Mouse (Mus musculus): ENCODE results near the gene Bhlhe40. TPM values are rescaled to one million over a fixed set of nuclear protein-coding genes. Genes with fewer than 3 reads are reported as not detected.

Bhlhe40 gene
- polyA plus RNA-seq, 1 experiment = 39.5 TPM

GRCm38 (mm10) chr6:108662314-108663240, 2.1 kb downstream of the Bhlhe40 start:
- no peak overlapping the region for H3K27ac ChIP-seq (ENCODE audit: insufficient read depth, low read depth, low read length)
- no peak for DNase-seq

DNA sequence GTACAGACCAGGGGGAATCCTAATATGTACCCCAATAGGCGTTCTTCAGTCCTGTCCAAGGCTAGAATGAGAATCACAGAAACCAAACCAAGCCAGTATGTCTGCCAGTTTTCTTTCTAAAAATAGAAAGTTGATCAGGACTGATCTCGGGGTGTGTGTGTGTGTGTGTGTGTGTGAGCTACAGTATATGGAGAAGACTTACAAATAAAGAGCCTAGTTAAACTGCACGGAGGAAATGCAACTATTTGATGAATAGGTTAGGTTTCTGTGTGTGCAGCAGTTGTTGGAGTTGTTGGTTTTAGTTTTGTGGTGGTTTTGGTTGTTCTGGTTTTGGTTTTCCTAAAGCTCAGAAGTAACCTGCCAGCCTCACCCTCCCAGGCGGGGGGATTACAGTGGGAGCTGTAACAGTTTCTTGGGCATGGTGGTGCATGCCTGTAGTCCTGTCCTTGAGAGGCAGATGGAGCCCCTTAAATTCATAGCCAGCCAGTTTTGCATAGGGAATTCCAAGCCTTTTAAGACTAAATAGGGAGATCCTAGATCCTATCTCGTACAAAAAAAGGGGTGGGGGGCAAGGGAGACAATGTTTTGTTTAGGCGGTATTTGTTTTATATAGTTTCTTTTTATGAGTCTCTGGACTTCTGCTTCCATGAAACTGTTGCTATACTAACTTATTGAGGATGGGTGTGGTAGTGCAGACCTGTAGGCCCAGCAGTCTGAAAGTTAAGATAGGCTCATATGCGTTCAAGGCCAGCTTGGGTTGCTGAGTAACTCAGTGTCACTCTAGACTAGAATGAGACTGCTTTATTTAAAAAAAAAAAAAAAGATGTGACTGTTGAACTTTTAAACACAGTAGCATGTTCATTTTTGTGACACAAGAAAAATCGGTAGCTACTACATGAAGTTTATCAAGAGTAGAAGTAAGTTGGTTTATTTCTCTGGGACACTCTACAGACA, 3.1 kb downstream of the Bhlhe40 start:
- whole genome bisulfite sequencing = 46% methylated on average over 8 of the region's 8 CpGs

More at GRCm38 (mm10) chr6:108662314-108663240, 2.1 kb downstream of the Bhlhe40 start:
- no peaks in the 10 kb centered on the region for H3K27me3 ChIP-seq (replicated peaks; ENCODE audit: control insufficient read depth, insufficient read depth, low read length)
- no peak for TF ChIP-seq CTCF (conservative IDR thresholded peaks at IDR 0.05; ENCODE audit: insufficient read depth, insufficient read length, low read depth, low read length)
- no peak for TF ChIP-seq POLR2A (IDR thresholded peaks at IDR 0.05; ENCODE audit: low read depth, low read length)
- peaks cover 20% of the 10 kb centered on the region for H3K36me3 ChIP-seq (ENCODE audit: control insufficient read depth, insufficient read depth, low read length)
- H3K4me3 ChIP-seq (ENCODE audit: insufficient read depth, low read depth, low read length) = peak overlapping the region; percentile 77
- 32% methylated on average over 15 of the region's 15 CpGs for WGBS
- H3K4me1 ChIP-seq (ENCODE audit: control insufficient read depth, insufficient read depth, low read length) = peaks cover 23% of the 10 kb centered on the region

GRCm38 (mm10) chr6:108664533-108665150, 4.2 kb downstream of the Bhlhe40 start:
- TF ChIP-seq CTCF (conservative IDR thresholded peaks at IDR 0.05; ENCODE audit: insufficient read depth, insufficient read length, low read depth, low read length) (no peak), POLR2A (IDR thresholded peaks at IDR 0.05; ENCODE audit: low read depth, low read length) (no peak)
- 68% methylated on average over 24 of the region's 24 CpGs for WGBS
- Histone ChIP-seq H3K4me1 (ENCODE audit: control insufficient read depth, insufficient read depth, low read length) (peaks cover 26% of the 10 kb centered on the region), H3K36me3 (ENCODE audit: control insufficient read depth, insufficient read depth, low read length) (peaks cover 20% of the 10 kb centered on the region), H3K27ac (ENCODE audit: insufficient read depth, low read depth, low read length) (no peak overlapping the region), H3K27me3 (replicated peaks; ENCODE audit: control insufficient read depth, insufficient read depth, low read length) (no peaks in the 10 kb centered on the region), H3K4me3 (ENCODE audit: insufficient read depth, low read depth, low read length) (no peak overlapping the region)
- peak; percentile 68 for DNase-seq

More for the DNA sequence above, 3.1 kb downstream of the Bhlhe40 start:
- DNase-seq = no peak
- Histone ChIP-seq H3K4me1 (ENCODE audit: control insufficient read depth, insufficient read depth, low read length) (peaks cover 23% of the 10 kb centered on the region), H3K36me3 (ENCODE audit: control insufficient read depth, insufficient read depth, low read length) (peaks cover 20% of the 10 kb centered on the region), H3K27ac (ENCODE audit: insufficient read depth, low read depth, low read length) (no peak overlapping the region), H3K4me3 (ENCODE audit: insufficient read depth, low read depth, low read length) (peak overlapping the region; percentile 51), H3K27me3 (replicated peaks; ENCODE audit: control insufficient read depth, insufficient read depth, low read length) (no peaks in the 10 kb centered on the region)
- no peak for TF ChIP-seq POLR2A (IDR thresholded peaks at IDR 0.05; ENCODE audit: low read depth, low read length)
- TF ChIP-seq CTCF (conservative IDR thresholded peaks at IDR 0.05; ENCODE audit: insufficient read depth, insufficient read length, low read depth, low read length) = no peak

DNA sequence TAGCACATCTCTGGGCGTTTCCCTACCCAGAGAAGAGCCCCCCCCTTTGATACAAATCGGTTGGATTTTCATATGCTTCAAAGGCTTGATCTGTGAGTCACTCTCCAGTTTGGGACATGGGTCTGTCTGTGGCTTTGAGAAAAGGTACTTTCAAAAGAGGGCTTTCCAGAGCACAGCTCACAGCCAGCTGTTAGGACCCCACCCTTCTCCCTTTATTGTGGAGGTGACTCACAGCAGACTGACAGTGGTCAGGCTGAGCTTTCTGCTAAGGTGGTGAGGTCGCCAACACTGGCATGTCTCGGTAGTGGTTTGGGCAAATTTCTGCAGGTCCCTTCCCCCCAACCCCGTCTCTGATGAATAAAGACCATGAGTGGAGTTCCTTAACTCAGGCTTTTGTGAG, 5.2 kb downstream of the Bhlhe40 start:
- H3K27ac ChIP-seq (ENCODE audit: insufficient read depth, low read depth, low read length) = no peak overlapping the region
- peaks cover 20% of the 10 kb centered on the region for H3K36me3 ChIP-seq (ENCODE audit: control insufficient read depth, insufficient read depth, low read length)
- 74% methylated on average over 5 of the region's 5 CpGs for WGBS
- H3K4me3 ChIP-seq (ENCODE audit: insufficient read depth, low read depth, low read length) = no peak overlapping the region
- no peaks in the 10 kb centered on the region for H3K27me3 ChIP-seq (replicated peaks; ENCODE audit: control insufficient read depth, insufficient read depth, low read length)
- TF ChIP-seq CTCF (conservative IDR thresholded peaks at IDR 0.05; ENCODE audit: insufficient read depth, insufficient read length, low read depth, low read length) = no peak
- no peak for TF ChIP-seq POLR2A (IDR thresholded peaks at IDR 0.05; ENCODE audit: low read depth, low read length)
- no peak for DNase-seq
- H3K4me1 ChIP-seq (ENCODE audit: control insufficient read depth, insufficient read depth, low read length) = peaks cover 26% of the 10 kb centered on the region

- peaks cover 26% of the 10 kb centered on the region for H3K4me1 ChIP-seq (ENCODE audit: control insufficient read depth, insufficient read depth, low read length)
- H3K4me3 ChIP-seq (ENCODE audit: insufficient read depth, low read depth, low read length) = no peak overlapping the region
- H3K27ac ChIP-seq (ENCODE audit: insufficient read depth, low read depth, low read length) = peak overlapping the region; percentile 9
- no peaks in the 10 kb centered on the region for H3K27me3 ChIP-seq (replicated peaks; ENCODE audit: control insufficient read depth, insufficient read depth, low read length)
- 77% methylated on average over 12 of the region's 12 CpGs for WGBS
- no peak for DNase-seq
- TF ChIP-seq POLR2A (IDR thresholded peaks at IDR 0.05; ENCODE audit: low read depth, low read length) = no peak
- TF ChIP-seq CTCF (conservative IDR thresholded peaks at IDR 0.05; ENCODE audit: insufficient read depth, insufficient read length, low read depth, low read length) = no peak
- peaks cover 20% of the 10 kb centered on the region for H3K36me3 ChIP-seq (ENCODE audit: control insufficient read depth, insufficient read depth, low read length)
These were observed 6.4 kb downstream of the Bhlhe40 start for GRCm38 (mm10) chr6:108666648-108667488.

GRCm38 (mm10) chr6:108667599-108668021, 7.2 kb downstream of the Bhlhe40 start:
- Histone ChIP-seq H3K4me3 (ENCODE audit: insufficient read depth, low read depth, low read length) (no peak overlapping the region), H3K27me3 (replicated peaks; ENCODE audit: control insufficient read depth, insufficient read depth, low read length) (no peaks in the 10 kb centered on the region), H3K4me1 (ENCODE audit: control insufficient read depth, insufficient read depth, low read length) (peaks cover 26% of the 10 kb centered on the region), H3K27ac (ENCODE audit: insufficient read depth, low read depth, low read length) (peak overlapping the region; percentile 80), H3K36me3 (ENCODE audit: control insufficient read depth, insufficient read depth, low read length) (peaks cover 20% of the 10 kb centered on the region)
- TF ChIP-seq POLR2A (IDR thresholded peaks at IDR 0.05; ENCODE audit: low read depth, low read length) (no peak), CTCF (conservative IDR thresholded peaks at IDR 0.05; ENCODE audit: insufficient read depth, insufficient read length, low read depth, low read length) (no peak)
- WGBS = 23% methylated on average over 6 of the region's 6 CpGs
- DNase-seq = peak; percentile 81

Measured in kidney, adult 2 months (tissue).